Mouse (Mus musculus) adrenal gland, adult 18-20 months (tissue): ENCODE data around the gene Mrpl44. TPM values are rescaled to one million over a fixed set of nuclear protein-coding genes. Genes with fewer than 3 reads are reported as not detected.

ENCODE experiments used
- total RNA-seq, 2 experiments: library from RNA; stranded (reverse); gene quantifications; 1 replicate in 1 of 2; 2 replicates in 1 of 2; pipeline ENCODE4 v1.2.3; 2021

The Mrpl44 gene
- total RNA-seq, 2 experiments from 2014 or later = 43.3 to 54.9 TPM

Other genes with a start within 250 kb of the Mrpl44 start
- 1 to 10 TPM; 1.1 to 1.4 TPM for gene Ap1s3, start 104.0 kb upstream of the Mrpl44 start, total RNA-seq
- gene Wdfy1, start 125 bp downstream of the Mrpl44 start, total RNA-seq = 10 to 100 TPM; 40.4 to 44.0 TPM
- gene Serpine2, start 85.2 kb downstream of the Mrpl44 start, total RNA-seq = 10 to 100 TPM; 11.9 to 22.9 TPM